Mouse (Mus musculus): Measurements from ENCODE around the gene Tlr11. TPM values are rescaled to one million over a fixed set of nuclear protein-coding genes. Genes with fewer than 3 reads are reported as not detected.

Gene Tlr11
- polyA plus RNA-seq, 1 experiment from 2014 or later = not detected

GRCm38 (mm10) chr14:50407268-50407667, 49.6 kb downstream of the Tlr11 start, which contains the start of gene Olfr738:
TSS of gene Olfr738 (plus strand) at chr14:50407568.
- no peak within 1 kb of the TSS for H3K4me2 ChIP-seq (ENCODE audit: low read depth, low read length)
- no peak within 1 kb of the TSS for H3K27ac ChIP-seq (replicated peaks; ENCODE audit: low read depth, low read length)
- no peaks in the 10 kb centered on the region for H3K36me3 ChIP-seq (replicated peaks; ENCODE audit: control insufficient read depth, insufficient read depth, low read depth, low read length)
- 88% methylated on average over 1 of the region's 1 CpGs for WGBS
- DNase-seq (ENCODE audit: low spot score) = no peak
- H3K9me3 ChIP-seq (replicated peaks; ENCODE audit: control insufficient read depth, low read length) = no peaks in the 10 kb centered on the region
- ATAC-seq (replicated peaks; ENCODE audit: insufficient number of reproducible peaks, low FRiP score, low TSS enrichment, low read depth) = no peak
- H3K9ac ChIP-seq (replicated peaks; ENCODE audit: low read length) = no peak within 1 kb of the TSS
- H3K4me1 ChIP-seq (ENCODE audit: control insufficient read depth, insufficient read depth, low read length) = no peaks in the 10 kb centered on the region
- H3K4me3 ChIP-seq (ENCODE audit: low read depth, low read length) = no peak within 1 kb of the TSS
- H3K27me3 ChIP-seq (ENCODE audit: control insufficient read depth, insufficient read depth, low read length) = no peaks in the 10 kb centered on the region

Other genes starting within 250 kb of the Tlr11 start
- gene Olfr727, start 234.7 kb upstream of the Tlr11 start, polyA plus RNA-seq (2014; fragmentation: Nextera tagmentation; extraction: Ambion mirVana) = not detected in 2 replicates
- not detected in 2 replicates for gene Olfr728, start 215.2 kb upstream of the Tlr11 start, polyA plus RNA-seq (2014; fragmentation: Nextera tagmentation; extraction: Ambion mirVana)
- not detected in 2 replicates for gene Olfr729, start 205.0 kb upstream of the Tlr11 start, polyA plus RNA-seq (2014; fragmentation: Nextera tagmentation; extraction: Ambion mirVana)
- gene Olfr730, start 169.7 kb upstream of the Tlr11 start, polyA plus RNA-seq (2014; fragmentation: Nextera tagmentation; extraction: Ambion mirVana) = not detected in 2 replicates
- not detected in 2 replicates for gene Olfr731, start 116.0 kb upstream of the Tlr11 start, polyA plus RNA-seq (2014; fragmentation: Nextera tagmentation; extraction: Ambion mirVana)
- not detected in 2 replicates for gene Olfr732, start 73.7 kb upstream of the Tlr11 start, polyA plus RNA-seq (2014; fragmentation: Nextera tagmentation; extraction: Ambion mirVana)
- gene Olfr733, start 56.4 kb upstream of the Tlr11 start, polyA plus RNA-seq (2014; fragmentation: Nextera tagmentation; extraction: Ambion mirVana) = not detected in 2 replicates
- gene Olfr734, start 31.2 kb upstream of the Tlr11 start, polyA plus RNA-seq (2014; fragmentation: Nextera tagmentation; extraction: Ambion mirVana) = not detected in 2 replicates
- gene Olfr735, start 9.0 kb upstream of the Tlr11 start, polyA plus RNA-seq (2014; fragmentation: Nextera tagmentation; extraction: Ambion mirVana) = not detected in 2 replicates
- gene Olfr736, start 23.2 kb downstream of the Tlr11 start, polyA plus RNA-seq (2014; fragmentation: Nextera tagmentation; extraction: Ambion mirVana) = not detected in 2 replicates
- gene Olfr738, start 49.7 kb downstream of the Tlr11 start, polyA plus RNA-seq (2014; fragmentation: Nextera tagmentation; extraction: Ambion mirVana) = not detected in 2 replicates
- not detected in 2 replicates for gene Olfr739, start 60.7 kb downstream of the Tlr11 start, polyA plus RNA-seq (2014; fragmentation: Nextera tagmentation; extraction: Ambion mirVana)
- gene Olfr740, start 87.6 kb downstream of the Tlr11 start, polyA plus RNA-seq (2014; fragmentation: Nextera tagmentation; extraction: Ambion mirVana) = not detected in 2 replicates
- not detected in 2 replicates for gene Olfr741, start 114.8 kb downstream of the Tlr11 start, polyA plus RNA-seq (2014; fragmentation: Nextera tagmentation; extraction: Ambion mirVana)
- not detected in 2 replicates for gene Olfr742, start 145.7 kb downstream of the Tlr11 start, polyA plus RNA-seq (2014; fragmentation: Nextera tagmentation; extraction: Ambion mirVana)
- gene Olfr743, start 163.9 kb downstream of the Tlr11 start, polyA plus RNA-seq (2014; fragmentation: Nextera tagmentation; extraction: Ambion mirVana) = not detected in 2 replicates

Data from embryonic facial prominence, embryonic 11.5 days (tissue).